Mouse (Mus musculus) cerebellum, adult (tissue): ENCODE data around the gene Mlxipl.
"Not testable (repeated sequence)": the region's sequence is repeated elsewhere in the genome, so short reads cannot be mapped to it uniquely, and the experiment has no call there.

Experiments
- ATAC-seq: cut with Nextera tagmentation; 2 replicates; pipeline ENCODE4 v1.9.2; 2017; ENCODE audit warnings: mild to moderate bottlenecking, moderate library complexity, mixed read lengths; ENCODE audit not compliant: insufficient number of reproducible peaks, low FRiP score, low TSS enrichment

Mlxipl gene

DNA sequence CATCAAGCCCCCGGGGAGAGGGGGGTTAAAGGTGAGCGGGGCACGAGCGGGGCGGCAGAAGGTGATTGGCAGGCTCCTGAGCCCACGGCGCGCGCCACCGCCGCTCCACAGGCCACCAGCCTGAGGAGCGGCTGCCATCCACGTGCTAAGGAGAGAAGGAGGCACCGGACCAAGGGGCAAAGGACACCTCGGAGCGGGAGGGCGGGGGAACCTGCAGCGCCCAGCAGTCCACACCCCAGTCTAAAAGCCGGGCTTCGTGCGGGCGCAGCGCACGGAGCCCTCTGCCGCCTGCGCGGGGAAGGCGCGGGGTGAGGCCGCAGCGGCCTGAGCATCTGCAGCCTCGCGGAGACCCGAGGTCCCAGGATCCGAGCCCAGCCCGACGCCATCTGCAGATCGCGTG, at the start of gene Mlxipl:
TSS of gene Mlxipl (plus strand) at position 238 of the 400 bp plus-strand sequence.
- no peak for ATAC-seq

DNA sequence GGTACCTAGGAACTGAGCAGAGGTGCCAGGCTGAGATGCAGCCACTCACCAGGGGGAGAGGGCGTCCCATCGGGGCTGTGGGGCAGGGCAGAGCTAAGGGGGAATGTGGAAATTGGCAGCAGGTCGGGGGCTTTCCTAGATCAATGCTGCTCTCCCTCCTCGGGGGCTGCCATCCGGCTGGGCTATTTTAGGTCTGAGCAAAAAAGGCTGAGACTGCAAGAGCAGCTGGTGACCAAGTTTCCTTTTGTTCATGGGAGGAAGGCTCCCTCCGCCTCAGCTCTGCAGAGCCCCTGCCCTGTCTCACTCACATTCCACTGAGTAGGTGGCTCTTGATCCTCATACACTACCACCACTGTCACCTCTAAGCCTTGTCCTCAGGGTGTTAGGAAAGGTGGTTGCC, 49.6 kb upstream of the Mlxipl start:
- no peak for ATAC-seq

DNA sequence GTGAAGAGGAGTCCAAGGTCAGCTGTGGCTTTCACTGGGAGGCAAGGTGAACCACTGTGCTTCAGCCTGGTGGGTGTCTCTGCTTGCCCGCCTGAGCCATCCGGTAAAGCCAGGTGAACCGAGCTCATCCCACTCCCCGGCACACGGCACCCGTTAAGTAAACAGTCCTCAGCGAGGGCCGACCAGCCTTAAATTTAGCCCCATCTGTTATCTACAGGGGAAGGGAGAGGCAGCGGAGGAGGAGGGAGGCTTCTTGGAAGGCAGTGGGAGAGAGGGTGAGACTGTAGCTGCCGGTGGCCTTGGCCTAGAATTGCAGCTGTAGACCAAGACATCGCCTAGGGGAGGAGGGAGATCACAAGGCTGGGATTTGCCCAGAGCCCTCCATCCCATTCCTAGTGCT, 48.9 kb upstream of the Mlxipl start:
- ATAC-seq = no peak

DNA sequence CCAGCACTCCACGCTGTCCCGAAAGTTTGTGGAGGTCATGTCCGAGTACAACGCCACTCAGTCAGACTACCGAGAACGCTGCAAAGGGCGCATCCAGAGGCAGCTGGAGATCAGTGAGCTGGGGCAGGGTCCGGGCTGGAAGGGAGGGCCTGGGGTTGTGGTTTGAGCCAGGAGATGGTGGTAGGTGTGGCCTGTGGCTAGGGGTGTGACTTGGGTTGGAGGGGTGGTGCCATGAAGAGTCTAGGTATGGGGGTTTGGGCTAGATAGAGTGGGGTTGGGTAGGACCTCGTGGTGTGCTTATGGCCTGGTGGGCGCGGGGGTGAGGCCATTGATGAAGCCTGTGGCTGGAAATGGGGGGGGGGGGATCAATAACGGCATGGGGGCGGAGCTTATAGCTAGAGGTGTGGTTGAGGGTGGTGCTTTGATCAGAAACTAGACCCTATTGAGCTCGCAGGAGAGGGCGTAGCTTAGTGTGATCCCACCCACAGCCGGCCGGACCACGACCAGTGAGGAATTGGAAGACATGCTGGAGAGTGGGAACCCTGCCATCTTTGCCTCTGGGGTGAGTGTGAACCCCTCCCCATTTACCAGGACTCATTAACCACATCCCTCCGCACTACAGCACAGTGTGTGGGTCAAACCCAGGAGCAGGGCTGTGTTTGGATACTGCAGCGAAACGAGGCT, 47.4 kb upstream of the Mlxipl start:
- no peak for ATAC-seq

DNA sequence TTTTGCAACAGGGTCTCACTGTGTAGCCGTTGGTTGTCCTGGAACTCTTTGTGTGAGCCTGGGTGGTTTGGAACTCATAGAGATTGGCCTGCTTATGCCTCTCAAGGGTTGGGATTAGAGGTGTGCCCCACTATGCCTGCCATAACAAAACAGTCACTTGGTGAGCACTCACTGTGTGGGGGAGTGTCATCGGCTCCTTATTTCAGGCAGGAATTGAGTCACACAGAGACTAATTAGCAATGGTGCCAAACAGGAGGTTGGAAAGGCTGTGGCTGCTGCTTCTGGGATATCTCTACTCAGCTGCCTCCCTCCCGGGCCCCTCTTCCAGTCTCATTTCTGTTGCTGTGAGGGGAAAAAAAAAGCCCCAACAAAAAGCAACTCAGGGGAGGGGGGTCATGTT, 45.1 kb upstream of the Mlxipl start:
- no peak for ATAC-seq

DNA sequence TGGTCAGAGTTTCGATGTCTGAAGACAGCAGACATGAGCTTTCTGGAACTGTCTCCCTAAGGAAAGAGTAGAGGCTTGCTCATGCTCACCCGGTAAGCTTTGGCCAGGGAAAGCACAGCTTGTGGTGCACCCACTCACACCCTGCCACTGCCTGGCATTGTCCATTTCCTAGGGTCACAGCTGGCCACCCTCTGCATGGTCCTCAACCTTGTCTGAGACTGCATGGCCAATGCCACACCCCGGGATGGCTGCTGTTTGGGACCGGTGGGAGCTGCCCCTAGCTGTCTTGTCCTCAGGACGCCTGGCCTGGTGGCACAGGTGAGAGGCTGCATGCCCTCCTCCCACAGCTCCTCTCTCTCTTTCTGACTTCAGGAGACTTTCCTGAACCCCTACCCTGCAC, 41.2 kb upstream of the Mlxipl start:
- no peak for ATAC-seq

DNA sequence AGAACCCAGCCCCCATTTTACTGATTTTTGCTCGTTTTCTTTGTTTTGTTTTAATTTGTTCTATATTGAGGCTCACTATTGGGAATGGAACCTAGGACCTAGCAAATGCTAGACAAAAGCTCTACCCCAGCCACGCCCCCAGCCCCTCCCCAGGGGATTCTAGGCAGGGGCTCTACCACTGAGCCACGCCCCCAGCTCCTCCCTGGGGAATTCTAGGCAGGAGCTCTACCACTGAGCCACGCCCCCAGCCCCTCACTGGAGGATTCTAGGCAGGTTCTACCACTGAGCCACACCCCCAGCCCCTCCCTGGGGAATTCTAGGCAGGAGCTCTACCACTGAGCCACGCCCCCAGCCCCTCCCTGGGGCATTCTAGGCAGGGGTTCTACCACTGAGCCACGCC, 40.4 kb upstream of the Mlxipl start:
- ATAC-seq = not testable (repeated sequence)

DNA sequence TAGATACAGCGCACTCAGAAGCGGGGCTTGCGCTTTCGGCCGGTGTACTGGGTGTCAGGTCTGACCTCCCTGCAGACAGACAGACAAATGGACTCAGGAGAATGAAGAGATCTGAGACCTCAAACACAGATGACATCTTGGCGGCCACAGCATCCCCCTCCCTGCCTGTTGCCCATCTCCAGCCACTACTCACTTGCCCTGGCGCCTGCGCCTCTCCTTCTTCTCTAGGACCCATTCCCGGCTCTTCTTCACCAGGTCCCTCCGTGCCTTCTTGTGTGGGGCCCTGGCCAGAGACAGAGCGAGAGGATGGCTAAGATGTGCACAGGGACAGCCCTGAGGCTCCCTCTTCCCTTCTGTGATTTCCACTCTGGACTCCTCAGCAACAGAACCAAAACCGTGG, 36.3 kb upstream of the Mlxipl start:
- ATAC-seq = no peak

DNA sequence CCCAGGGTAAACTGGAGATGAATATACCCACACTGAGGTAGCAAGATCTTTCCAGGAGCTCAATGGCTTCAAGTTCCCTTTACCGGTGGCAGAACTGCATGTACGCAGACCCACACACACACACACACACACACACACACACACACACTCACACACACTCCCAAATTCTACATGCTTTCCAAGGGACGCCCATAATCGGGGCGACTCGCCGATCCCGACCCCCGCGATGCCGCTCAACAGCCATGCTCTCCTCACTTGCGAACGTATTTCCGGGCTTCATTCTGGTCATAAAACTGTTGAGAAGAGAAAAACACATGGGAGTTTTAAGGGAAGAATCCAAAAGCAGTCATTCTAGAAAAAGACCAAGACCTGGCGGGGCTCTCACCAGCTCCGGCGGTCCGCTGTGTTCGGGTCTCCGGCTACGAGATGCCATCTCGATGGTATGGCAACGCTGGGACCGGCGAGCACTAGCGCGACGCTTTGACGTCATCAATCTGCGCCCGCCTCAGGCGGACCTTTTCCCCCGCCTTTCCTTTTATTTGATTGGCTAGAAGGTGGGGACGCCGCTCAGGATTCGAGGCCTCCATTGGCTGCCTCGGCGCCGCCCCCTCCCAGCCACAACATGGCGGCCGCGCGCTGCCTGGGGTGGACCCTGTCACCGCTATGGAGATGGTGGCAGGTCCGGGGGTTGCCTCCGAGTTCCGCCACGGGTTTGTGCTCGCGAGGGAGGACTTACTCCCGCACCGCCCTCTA, 25.9 kb upstream of the Mlxipl start, which contains the start of gene Dnajc30:
TSS of gene Dnajc30 (plus strand) at position 574 of the 753 bp plus-strand sequence.
- peak; percentile 97 for ATAC-seq

DNA sequence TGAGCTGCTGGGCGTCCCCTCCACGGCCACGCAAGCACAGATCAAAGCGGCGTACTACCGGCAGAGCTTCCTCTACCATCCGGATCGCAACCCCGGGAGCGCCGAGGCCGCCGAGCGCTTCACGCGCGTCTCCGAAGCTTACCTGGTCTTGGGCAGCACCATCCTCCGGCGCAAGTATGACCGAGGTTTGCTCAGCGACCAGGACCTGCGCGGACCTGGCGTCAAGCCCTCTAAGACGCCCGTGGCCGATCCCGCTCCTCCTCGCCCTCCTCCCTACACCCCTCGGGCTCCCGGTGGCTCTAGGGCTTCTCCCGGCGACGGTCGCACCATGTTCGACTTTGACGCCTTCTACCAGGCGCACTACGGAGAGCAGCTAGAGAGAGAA, 25.3 kb upstream of the Mlxipl start:
- peak; percentile 38; the same call in 1 of the 2 replicates for ATAC-seq

DNA sequence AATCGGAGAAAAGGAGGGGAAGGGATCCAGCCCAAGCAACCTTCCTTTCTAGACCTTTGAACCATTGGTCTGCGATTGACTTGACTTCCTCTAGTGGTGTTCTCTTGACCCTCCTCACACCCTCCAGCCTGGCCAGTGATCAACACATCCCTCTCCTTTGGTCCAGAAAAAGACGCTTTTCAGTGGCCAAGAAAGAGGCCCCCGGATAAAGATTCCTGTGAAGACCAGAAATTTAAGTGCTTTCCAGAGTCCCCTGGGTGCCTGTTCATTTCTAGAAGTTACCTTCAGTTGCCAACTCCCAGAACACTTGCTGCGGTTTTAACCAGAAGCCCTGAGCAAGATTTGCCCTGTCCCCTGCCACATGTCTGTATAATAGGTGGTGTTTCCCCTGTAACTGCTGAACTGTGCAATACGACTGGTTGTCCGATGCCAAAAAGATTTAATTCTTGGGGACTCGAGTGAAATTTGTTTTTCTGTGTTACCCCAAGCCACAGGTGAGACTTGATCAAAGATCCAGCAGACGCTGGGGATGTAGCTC, 24.7 kb upstream of the Mlxipl start, which contains the start of gene Bud23:
TSS of gene Bud23 (minus strand) at position 51 of the 538 bp plus-strand sequence.
- ATAC-seq = not testable (repeated sequence)

DNA sequence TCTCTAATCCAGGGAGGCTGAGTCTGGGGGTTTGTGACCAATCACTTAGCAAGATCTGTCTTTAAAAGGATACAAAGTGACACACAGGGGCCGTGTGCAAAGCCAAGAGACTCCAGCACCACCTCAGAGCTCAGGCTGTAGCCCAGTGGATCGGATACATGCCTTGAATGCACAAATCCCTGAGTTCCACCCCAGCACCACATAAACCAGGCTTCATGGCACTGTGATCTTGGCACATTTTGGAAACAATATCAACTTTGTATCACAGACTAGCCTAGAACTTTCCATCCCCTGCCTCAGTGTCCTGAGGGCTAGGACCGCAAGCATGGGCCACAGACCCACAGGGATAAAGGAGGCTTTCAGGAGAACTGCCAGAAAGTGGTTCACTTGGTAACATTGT, 23.7 kb upstream of the Mlxipl start:
- ATAC-seq = no peak

DNA sequence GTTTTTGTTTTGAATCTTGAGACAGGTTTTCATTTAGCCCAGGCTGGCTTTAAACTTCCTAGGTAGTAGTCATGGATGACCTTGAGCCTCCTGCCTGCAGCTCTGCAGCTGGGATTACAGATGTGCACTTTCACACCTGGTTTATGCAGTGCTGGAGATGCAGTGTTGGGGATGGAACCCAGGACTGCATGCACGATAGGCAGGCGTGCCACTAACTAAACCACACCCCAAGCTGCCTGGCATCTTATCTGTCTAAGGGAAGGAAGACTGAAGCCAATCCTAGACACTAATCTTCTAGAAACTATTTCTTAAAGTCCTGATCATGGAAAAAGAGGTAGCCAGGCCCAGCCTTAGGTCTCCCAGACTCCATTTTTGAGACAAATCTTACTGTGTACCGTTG, 19.2 kb upstream of the Mlxipl start:
- no peak for ATAC-seq

DNA sequence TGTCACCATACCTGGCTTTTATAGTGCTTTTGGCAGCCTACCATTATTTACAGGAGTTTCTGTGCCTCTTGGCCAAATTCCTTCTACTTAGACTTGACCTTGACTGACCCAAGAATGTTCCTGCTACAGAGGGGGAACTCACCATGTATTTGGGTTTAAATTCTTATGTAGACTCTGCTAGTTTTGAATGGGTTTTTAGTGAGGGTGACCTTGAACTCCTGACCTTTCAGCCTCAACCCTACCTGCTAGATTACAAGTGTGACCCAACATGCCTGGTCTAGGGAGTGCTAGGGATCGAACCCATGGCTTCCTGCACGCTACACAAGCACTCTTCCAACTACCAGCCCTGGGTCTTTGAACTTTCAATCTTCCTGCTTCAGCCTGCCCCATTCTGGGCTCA, 17.6 kb upstream of the Mlxipl start:
- no peak for ATAC-seq

DNA sequence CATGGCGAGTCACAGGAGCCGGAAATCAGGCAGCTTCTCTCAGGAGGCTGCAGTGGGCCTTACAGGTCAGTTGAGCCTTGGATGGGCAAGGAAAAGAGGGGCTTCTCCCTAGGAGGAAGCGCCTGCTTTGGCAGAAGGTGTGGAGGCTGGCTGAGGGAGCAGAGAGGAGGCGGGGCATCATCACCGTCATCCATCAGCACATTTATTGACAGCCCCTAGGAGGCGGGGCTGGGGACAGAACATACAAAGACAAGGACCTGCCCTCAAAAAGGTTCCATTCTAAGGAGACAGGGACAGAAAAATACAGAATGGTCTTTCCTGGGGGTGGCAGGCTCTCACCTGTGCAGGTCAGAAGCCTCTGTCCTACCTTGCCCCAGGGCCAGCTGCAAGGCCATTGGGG, 17.0 kb upstream of the Mlxipl start:
- no peak for ATAC-seq

DNA sequence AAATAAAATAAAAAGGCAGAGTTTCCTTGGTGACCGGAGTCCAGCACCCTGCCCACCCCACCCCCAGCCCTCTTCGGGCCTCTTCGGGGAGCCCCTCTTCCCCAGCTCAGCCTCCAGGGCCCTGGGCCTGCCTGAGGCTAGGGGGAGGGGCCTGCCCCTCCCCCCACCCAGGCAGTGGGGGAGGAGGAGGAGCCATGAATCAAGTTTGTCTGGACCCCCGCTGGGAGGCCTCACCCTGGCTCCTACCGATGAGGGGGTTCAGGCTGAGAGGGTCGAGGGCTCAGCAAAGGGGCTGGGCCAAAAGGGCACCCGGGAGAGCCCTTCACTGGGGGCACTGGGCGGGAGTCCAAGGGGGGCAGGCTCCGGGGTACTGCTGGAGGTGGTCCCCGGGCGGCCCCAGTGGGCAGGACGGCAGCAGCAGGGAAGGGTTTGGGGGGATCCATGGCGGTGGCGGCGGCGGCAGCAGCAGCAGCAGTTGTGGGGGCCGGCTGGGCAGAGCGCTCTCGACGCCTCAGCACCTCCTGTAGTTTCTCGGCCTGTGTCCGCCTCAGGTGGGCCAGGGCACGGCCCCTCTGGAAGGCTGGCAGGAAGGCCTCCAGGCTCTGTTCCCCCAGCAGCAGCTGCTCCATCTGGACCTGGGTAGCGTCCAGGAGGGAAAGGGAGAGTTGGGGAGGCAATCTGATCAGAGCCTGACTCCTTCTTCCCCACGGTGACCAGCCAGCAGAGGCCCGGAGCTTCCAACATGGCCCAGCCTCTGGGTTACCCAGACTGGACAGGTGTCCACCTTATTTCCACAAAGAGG, 16.1 kb upstream of the Mlxipl start:
- ATAC-seq = no peak

DNA sequence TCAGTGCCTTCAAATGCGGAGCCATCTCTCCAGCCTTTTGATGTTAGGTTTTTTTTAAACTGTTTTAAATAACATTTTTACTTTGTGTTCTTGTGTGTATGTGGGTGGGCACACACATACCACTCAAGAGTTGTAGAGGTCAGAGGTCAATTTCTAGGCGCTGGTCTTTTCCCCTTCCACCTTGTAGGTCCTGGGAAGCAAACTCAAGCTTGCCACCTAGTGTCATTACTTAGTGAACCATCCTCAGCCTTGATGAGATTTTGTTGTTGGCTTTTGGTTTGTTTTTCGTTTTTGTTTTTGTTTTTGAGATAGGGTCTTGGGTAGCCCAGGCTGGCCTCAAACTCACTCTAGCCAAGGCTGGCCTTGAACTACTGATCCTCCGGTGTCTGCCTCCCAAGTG, 14.0 kb upstream of the Mlxipl start:
- ATAC-seq = no peak

DNA sequence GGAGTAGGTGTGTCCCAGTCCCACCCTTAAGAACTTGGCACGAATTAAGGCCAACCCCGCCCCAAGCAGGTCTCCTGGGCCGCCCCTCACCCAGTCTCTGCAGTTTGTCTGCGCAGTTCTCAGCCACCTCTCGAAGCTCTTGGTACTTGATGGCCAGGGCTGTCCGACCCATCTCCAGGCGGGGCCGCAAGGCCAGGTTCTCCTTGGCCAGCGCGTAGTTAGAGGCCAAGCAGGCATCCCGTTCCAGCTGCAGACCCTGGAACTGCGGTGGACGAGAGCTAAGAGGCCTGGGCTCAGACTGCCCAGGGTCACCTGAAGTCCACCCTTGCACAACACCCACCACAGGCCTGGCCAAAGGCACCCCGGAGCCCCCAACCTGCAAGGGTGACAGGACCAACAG, 13.3 kb upstream of the Mlxipl start:
- ATAC-seq = no peak

DNA sequence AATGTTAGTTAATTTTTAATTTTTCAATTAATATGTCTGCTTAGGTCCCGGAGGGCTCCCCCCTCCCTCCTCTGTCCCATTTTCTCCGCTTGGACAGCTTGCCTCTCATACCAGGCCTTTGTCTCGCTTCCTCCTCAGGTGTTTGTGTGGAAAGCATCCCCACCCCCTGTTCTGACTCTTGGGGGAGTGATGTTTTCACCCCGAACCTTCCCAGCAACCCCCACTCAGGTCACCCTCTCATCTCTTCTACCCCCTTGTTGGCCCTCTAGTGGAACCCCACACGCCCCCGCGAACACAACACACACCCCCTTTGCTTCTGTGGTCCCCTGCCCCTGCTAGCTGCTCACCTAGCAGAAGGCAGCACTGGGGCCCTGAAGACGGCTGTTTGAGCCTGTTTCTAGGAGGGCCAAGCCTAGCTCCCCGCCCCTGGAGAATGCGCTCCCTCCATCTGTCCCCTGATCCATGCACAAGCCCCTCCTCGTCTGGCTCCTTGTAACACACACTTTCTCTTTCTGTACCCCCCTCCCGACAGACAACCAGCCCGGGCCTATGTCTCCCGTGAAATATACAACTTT, 12.7 kb upstream of the Mlxipl start:
- 0 out of 2 replicates have a peak, but pooled peaks have one; percentile 8 for ATAC-seq
